Mouse (Mus musculus): ENCODE measurements around the gene Galnt10. TPM values are rescaled to one million over a fixed set of nuclear protein-coding genes. Genes with fewer than 3 reads are reported as not detected.

The Galnt10 gene
- polyA plus RNA-seq, 1 experiment from 2014 or later, result 15.6 TPM

- Histone ChIP-seq H3K27me3 (peaks cover 3% of the 10 kb centered on the region; the same call in 1 of the 2 replicates), H3K27ac (peak overlapping the region; percentile 85), H3K4me3 (replicated peaks) (peak overlapping the region; percentile 12; the same call in 1 of the 2 replicates), H3K4me1 (replicated peaks) (peaks cover 40% of the 10 kb centered on the region), H3K4me2 (replicated peaks) (peak overlapping the region; percentile 46), H3K9ac (replicated peaks) (no peak overlapping the region), H3K36me3 (no peaks in the 10 kb centered on the region), H3K9me3 (no peaks in the 10 kb centered on the region)
- peak; percentile 89 for ATAC-seq
- 9% methylated on average over 17 of the region's 17 CpGs for WGBS
These were observed 51.0 kb downstream of the Galnt10 start for GRCm38 (mm10) chr11:57696207-57696676.

- no peaks in the 10 kb centered on the region for H3K36me3 ChIP-seq
- peak overlapping the region; percentile 12; the same call in 1 of the 2 replicates for H3K4me3 ChIP-seq (replicated peaks)
- H3K4me1 ChIP-seq (replicated peaks), result peaks cover 44% of the 10 kb centered on the region
- H3K4me2 ChIP-seq (replicated peaks), result peak overlapping the region; percentile 46
- peak overlapping the region; percentile 85 for H3K27ac ChIP-seq
- H3K27me3 ChIP-seq, result peaks cover 3% of the 10 kb centered on the region; the same call in 1 of the 2 replicates
- H3K9me3 ChIP-seq, result no peaks in the 10 kb centered on the region
- WGBS, result 10% methylated on average over 5 of the region's 5 CpGs
- no peak overlapping the region for H3K9ac ChIP-seq (replicated peaks)
- ATAC-seq, result peak; percentile 62
These were observed 51.6 kb downstream of the Galnt10 start for GRCm38 (mm10) chr11:57696807-57697251.

GRCm38 (mm10) chr11:57700114-57700513 is 54.9 kb downstream of the Galnt10 start:
- H3K4me2 ChIP-seq (replicated peaks), result no peak overlapping the region
- no peaks in the 10 kb centered on the region for H3K9me3 ChIP-seq
- H3K4me1 ChIP-seq (replicated peaks), result peaks cover 35% of the 10 kb centered on the region
- no peak overlapping the region for H3K9ac ChIP-seq (replicated peaks)
- no peak overlapping the region for H3K27ac ChIP-seq
- peaks cover 3% of the 10 kb centered on the region; the same call in 1 of the 2 replicates for H3K27me3 ChIP-seq
- WGBS, result 93% methylated on average over 7 of the region's 7 CpGs
- H3K4me3 ChIP-seq (replicated peaks), result no peak overlapping the region
- no peak for ATAC-seq
- H3K36me3 ChIP-seq, result peaks cover 3% of the 10 kb centered on the region; the same call in 1 of the 2 replicates

- 86% methylated on average over 11 of the region's 11 CpGs for WGBS
- Histone ChIP-seq H3K4me2 (replicated peaks) (no peak overlapping the region), H3K36me3 (peaks cover 7% of the 10 kb centered on the region; the same call in 1 of the 2 replicates), H3K9me3 (no peaks in the 10 kb centered on the region), H3K4me3 (replicated peaks) (no peak overlapping the region), H3K27ac (peak overlapping the region; percentile 10; the same call in 1 of the 2 replicates), H3K27me3 (peaks cover 3% of the 10 kb centered on the region; the same call in 1 of the 2 replicates), H3K9ac (replicated peaks) (no peak overlapping the region), H3K4me1 (replicated peaks) (peaks cover 25% of the 10 kb centered on the region)
- no peak for ATAC-seq
These were observed 56.1 kb downstream of the Galnt10 start for GRCm38 (mm10) chr11:57701193-57701925.

GRCm38 (mm10) chr11:57701956-57702355 is 56.7 kb downstream of the Galnt10 start:
- H3K27ac ChIP-seq, result peak overlapping the region; percentile 10; the same call in 1 of the 2 replicates
- ATAC-seq, result no peak
- WGBS, result 48% methylated on average over 5 of the region's 5 CpGs
- no peak overlapping the region for H3K4me3 ChIP-seq (replicated peaks)
- no peaks in the 10 kb centered on the region for H3K9me3 ChIP-seq
- H3K4me1 ChIP-seq (replicated peaks), result peaks cover 19% of the 10 kb centered on the region
- H3K36me3 ChIP-seq, result peaks cover 7% of the 10 kb centered on the region; the same call in 1 of the 2 replicates
- no peak overlapping the region for H3K4me2 ChIP-seq (replicated peaks)
- H3K27me3 ChIP-seq, result peaks cover 3% of the 10 kb centered on the region; the same call in 1 of the 2 replicates
- no peak overlapping the region for H3K9ac ChIP-seq (replicated peaks)

- no peak for ATAC-seq
- H3K9me3 ChIP-seq, result no peaks in the 10 kb centered on the region
- H3K4me2 ChIP-seq (replicated peaks), result no peak overlapping the region
- H3K27me3 ChIP-seq, result no peaks in the 10 kb centered on the region
- no peak overlapping the region for H3K9ac ChIP-seq (replicated peaks)
- no peak overlapping the region for H3K4me3 ChIP-seq (replicated peaks)
- WGBS, result 94% methylated on average over 1 of the region's 1 CpGs
- peaks cover 7% of the 10 kb centered on the region; the same call in 1 of the 2 replicates for H3K36me3 ChIP-seq
- peaks cover 9% of the 10 kb centered on the region; the same call in 1 of the 2 replicates for H3K4me1 ChIP-seq (replicated peaks)
- no peak overlapping the region for H3K27ac ChIP-seq
These were observed 61.4 kb downstream of the Galnt10 start for GRCm38 (mm10) chr11:57706620-57707019.

GRCm38 (mm10) chr11:57707114-57707798 is 62.0 kb downstream of the Galnt10 start:
- no peak overlapping the region for H3K4me2 ChIP-seq (replicated peaks)
- peaks cover 7% of the 10 kb centered on the region; the same call in 1 of the 2 replicates for H3K36me3 ChIP-seq
- H3K9me3 ChIP-seq, result no peaks in the 10 kb centered on the region
- no peak for ATAC-seq
- H3K27me3 ChIP-seq, result no peaks in the 10 kb centered on the region
- no peak overlapping the region for H3K4me3 ChIP-seq (replicated peaks)
- 96% methylated on average over 5 of the region's 5 CpGs for WGBS
- peaks cover 3% of the 10 kb centered on the region; the same call in 1 of the 2 replicates for H3K4me1 ChIP-seq (replicated peaks)
- no peak overlapping the region for H3K9ac ChIP-seq (replicated peaks)
- H3K27ac ChIP-seq, result no peak overlapping the region

GRCm38 (mm10) chr11:57708174-57709154 is 63.2 kb downstream of the Galnt10 start:
- Histone ChIP-seq H3K27me3 (no peaks in the 10 kb centered on the region), H3K9me3 (no peaks in the 10 kb centered on the region), H3K36me3 (peaks cover 7% of the 10 kb centered on the region; the same call in 1 of the 2 replicates), H3K4me3 (replicated peaks) (no peak overlapping the region), H3K4me1 (replicated peaks) (0 out of 2 replicates have a peak, but pooled peaks cover 3% of the 10 kb centered on the region), H3K27ac (no peak overlapping the region), H3K9ac (replicated peaks) (no peak overlapping the region), H3K4me2 (replicated peaks) (no peak overlapping the region)
- no peak for ATAC-seq
- 85% methylated on average over 22 of the region's 22 CpGs for WGBS

- no peak overlapping the region for H3K4me3 ChIP-seq (replicated peaks)
- peaks cover 12% of the 10 kb centered on the region; the same call in 1 of the 2 replicates for H3K4me1 ChIP-seq (replicated peaks)
- H3K9me3 ChIP-seq, result no peaks in the 10 kb centered on the region
- H3K27me3 ChIP-seq, result 0 out of 2 replicates have a peak, but pooled peaks cover 4% of the 10 kb centered on the region
- H3K27ac ChIP-seq, result no peak overlapping the region
- H3K9ac ChIP-seq (replicated peaks), result no peak overlapping the region
- no peaks in the 10 kb centered on the region for H3K36me3 ChIP-seq
- H3K4me2 ChIP-seq (replicated peaks), result no peak overlapping the region
- 95% methylated on average over 6 of the region's 6 CpGs for WGBS
- no peak for ATAC-seq
These were observed 68.7 kb downstream of the Galnt10 start for GRCm38 (mm10) chr11:57713960-57714359.

GRCm38 (mm10) chr11:57716721-57717120 is 71.5 kb downstream of the Galnt10 start:
- Histone ChIP-seq H3K4me2 (replicated peaks) (no peak overlapping the region), H3K9me3 (no peaks in the 10 kb centered on the region), H3K4me3 (replicated peaks) (no peak overlapping the region), H3K4me1 (replicated peaks) (peaks cover 18% of the 10 kb centered on the region), H3K36me3 (no peaks in the 10 kb centered on the region), H3K27me3 (0 out of 2 replicates have a peak, but pooled peaks cover 4% of the 10 kb centered on the region), H3K27ac (no peak overlapping the region), H3K9ac (replicated peaks) (no peak overlapping the region)
- ATAC-seq, result no peak
- 22% methylated on average over 3 of the region's 3 CpGs for WGBS

- H3K4me2 ChIP-seq (replicated peaks), result no peak overlapping the region
- H3K9me3 ChIP-seq, result no peaks in the 10 kb centered on the region
- no peak overlapping the region for H3K27ac ChIP-seq
- no peak overlapping the region for H3K9ac ChIP-seq (replicated peaks)
- 0 out of 2 replicates have a peak, but pooled peaks cover 4% of the 10 kb centered on the region for H3K27me3 ChIP-seq
- no peaks in the 10 kb centered on the region for H3K36me3 ChIP-seq
- 75% methylated on average over 3 of the region's 3 CpGs for WGBS
- peaks cover 18% of the 10 kb centered on the region for H3K4me1 ChIP-seq (replicated peaks)
- no peak overlapping the region for H3K4me3 ChIP-seq (replicated peaks)
- ATAC-seq, result no peak
These were observed 72.2 kb downstream of the Galnt10 start for GRCm38 (mm10) chr11:57717432-57717831.

Measured in midbrain, embryonic 13.5 days (tissue).